Mouse (Mus musculus) hindbrain, embryonic 12.5 days (tissue): ENCODE results near the gene Exoc3l2. TPM values are rescaled to one million over a fixed set of nuclear protein-coding genes. Genes with fewer than 3 reads are reported as not detected.

Source experiments
- ATAC-seq: fragments of 200-750 bp; cut with Nextera tagmentation; 2 replicates; pipeline ENCODE4 v1.8.0; 2017; ENCODE audit warnings: moderate TSS enrichment; ENCODE audit not compliant: low FRiP score
- H3K27ac ChIP-seq: fragments of 300-500 bp; sonication (generic); 2 replicates; pipeline ENCODE4 v1.5.1; 2016; ENCODE audit warnings: mild to moderate bottlenecking
- H3K27me3 ChIP-seq: fragments of 300-500 bp; sonication (generic); 2 replicates; pipeline ENCODE4 v1.6.1; 2016; ENCODE audit warnings: mild to moderate bottlenecking
- H3K36me3 ChIP-seq: fragments of 300-500 bp; sonication (generic); 2 replicates; pipeline ENCODE4 v1.6.1; 2016; ENCODE audit warnings: mild to moderate bottlenecking
- H3K4me1 ChIP-seq: fragments of 300-500 bp; sonication (generic); 2 replicates; pipeline ENCODE4 v1.6.1; 2016
- H3K4me2 ChIP-seq: fragments of 300-500 bp; sonication (generic); replicated peaks from 2 replicates; pipeline ENCODE4 v1.6.1; 2016; ENCODE audit warnings: mild to moderate bottlenecking
- H3K4me3 ChIP-seq: fragments of 300-500 bp; sonication (generic); 2 replicates; pipeline ENCODE4 v1.5.1; 2016; ENCODE audit warnings: mild to moderate bottlenecking
- H3K9ac ChIP-seq: fragments of 300-500 bp; sonication (generic); 2 replicates; pipeline ENCODE4 v1.6.1; 2016; ENCODE audit warnings: mild to moderate bottlenecking, moderate library complexity
- H3K9me3 ChIP-seq: fragments of 300-500 bp; sonication (generic); replicated peaks from 2 replicates; pipeline ENCODE4 v1.6.1; 2016; ENCODE audit warnings: mild to moderate bottlenecking
- WGBS: fragments of 180-500 bp; shearing (Covaris S2); methylation state at CpG from one replicate; pipeline ENCODE4 v1.1.7; 2016; 5-methylcytosine and 5-hydroxymethylcytosine counted together
- polyA plus RNA-seq: library from polyadenylated mRNA; unstranded; fragments of >200 nt; fragmentation: Nextera tagmentation; extraction: Ambion mirVana; gene quantifications from 2 replicates; pipeline ENCODE4 v1.2.1, GENCODE M21; 2016

The Exoc3l2 gene
- polyA plus RNA-seq, 1 experiment from 2014 or later: 1.0 TPM

- H3K4me2 ChIP-seq: no peak overlapping the region
- no peaks in the 10 kb centered on the region for H3K36me3 ChIP-seq
- no peak overlapping the region for H3K27ac ChIP-seq
- no peak for ATAC-seq
- no peaks in the 10 kb centered on the region for H3K9me3 ChIP-seq
- peaks cover 20% of the 10 kb centered on the region for H3K27me3 ChIP-seq
- no peak overlapping the region for H3K4me3 ChIP-seq
- WGBS: 81% methylated on average over 6 of the region's 6 CpGs
- no peak overlapping the region for H3K9ac ChIP-seq
- peaks cover 16% of the 10 kb centered on the region for H3K4me1 ChIP-seq
Measured at GRCm38 (mm10) chr7:19512353-19512752, 49.2 kb downstream of the Exoc3l2 start.

- Histone ChIP-seq H3K27ac (no peak within 1 kb of the TSS), H3K36me3 (no peaks in the 10 kb centered on the region), H3K4me1 (peaks cover 15% of the 10 kb centered on the region), H3K9ac (peak within 1 kb of the TSS; percentile 65), H3K4me2 (peak within 1 kb of the TSS; percentile 59), H3K9me3 (no peaks in the 10 kb centered on the region), H3K4me3 (peak within 1 kb of the TSS; percentile 19), H3K27me3 (peaks cover 75% of the 10 kb centered on the region)
- 5% methylated on average over 22 of the region's 29 CpGs for WGBS
- ATAC-seq: no peak
Measured at GRCm38 (mm10) chr7:19517652-19518365, 54.7 kb downstream of the Exoc3l2 start, which contains the start of gene Nkpd1. Gene Nkpd1 (plus strand): TSS chr7:19517838.

- Histone ChIP-seq H3K4me1 (peaks cover 34% of the 10 kb centered on the region), H3K4me3 (peak overlapping the region; percentile 28), H3K27me3 (peaks cover 97% of the 10 kb centered on the region), H3K27ac (no peak overlapping the region), H3K36me3 (no peaks in the 10 kb centered on the region), H3K4me2 (peak overlapping the region; percentile 47), H3K9me3 (no peaks in the 10 kb centered on the region), H3K9ac (peak overlapping the region; percentile 50)
- WGBS: 6% methylated on average over 23 of the region's 23 CpGs
- no peak for ATAC-seq
Measured at GRCm38 (mm10) chr7:19520032-19520431, 56.9 kb downstream of the Exoc3l2 start.

- 13% methylated on average over 72 of the region's 72 CpGs for WGBS
- H3K4me2 ChIP-seq: peak overlapping the region; percentile 84
- no peaks in the 10 kb centered on the region for H3K9me3 ChIP-seq
- H3K4me1 ChIP-seq: peaks cover 30% of the 10 kb centered on the region
- no peak for ATAC-seq
- peak overlapping the region; percentile 37 for H3K4me3 ChIP-seq
- H3K9ac ChIP-seq: 0 out of 2 replicates have a peak overlapping the region, but pooled peaks have one; percentile 23
- no peak overlapping the region for H3K27ac ChIP-seq
- H3K36me3 ChIP-seq: 0 out of 2 replicates have a peak, but pooled peaks cover 1% of the 10 kb centered on the region
- H3K27me3 ChIP-seq: peaks cover 83% of the 10 kb centered on the region
Measured at GRCm38 (mm10) chr7:19523017-19523756, 60.1 kb downstream of the Exoc3l2 start.

GRCm38 (mm10) chr7:19523757-19524419 lies 60.8 kb downstream of the Exoc3l2 start:
- Histone ChIP-seq H3K9me3 (no peaks in the 10 kb centered on the region), H3K27ac (no peak overlapping the region), H3K36me3 (0 out of 2 replicates have a peak, but pooled peaks cover 3% of the 10 kb centered on the region), H3K4me2 (peak overlapping the region; percentile 84), H3K4me1 (peaks cover 30% of the 10 kb centered on the region), H3K27me3 (peaks cover 76% of the 10 kb centered on the region), H3K9ac (peak overlapping the region; percentile 49), H3K4me3 (peak overlapping the region; percentile 37)
- 2% methylated on average over 64 of the region's 64 CpGs for WGBS
- ATAC-seq: peak; percentile 63

GRCm38 (mm10) chr7:19524420-19525104 lies 61.4 kb downstream of the Exoc3l2 start:
- 14% methylated on average over 24 of the region's 24 CpGs for WGBS
- Histone ChIP-seq H3K4me3 (peak overlapping the region; percentile 37), H3K27ac (no peak overlapping the region), H3K9me3 (no peaks in the 10 kb centered on the region), H3K9ac (peak overlapping the region; percentile 49), H3K4me1 (peaks cover 29% of the 10 kb centered on the region), H3K36me3 (peaks cover 9% of the 10 kb centered on the region; the same call in 1 of the 2 replicates), H3K27me3 (peaks cover 69% of the 10 kb centered on the region), H3K4me2 (peak overlapping the region; percentile 84)
- ATAC-seq: peak; percentile 42

GRCm38 (mm10) chr7:19525105-19525481 lies 62.0 kb downstream of the Exoc3l2 start:
- no peak overlapping the region for H3K4me2 ChIP-seq
- H3K4me1 ChIP-seq: peaks cover 23% of the 10 kb centered on the region

GRCm38 (mm10) chr7:19531077-19531476 lies 67.9 kb downstream of the Exoc3l2 start:
- H3K27ac ChIP-seq: no peak overlapping the region
- peaks cover 64% of the 10 kb centered on the region for H3K36me3 ChIP-seq
- ATAC-seq: no peak
- no peak overlapping the region for H3K9ac ChIP-seq
- no peaks in the 10 kb centered on the region for H3K9me3 ChIP-seq
- 78% methylated on average over 10 of the region's 10 CpGs for WGBS
- H3K4me2 ChIP-seq: no peak overlapping the region
- H3K4me1 ChIP-seq: no peaks in the 10 kb centered on the region
- H3K4me3 ChIP-seq: no peak overlapping the region
- H3K27me3 ChIP-seq: peaks cover 4% of the 10 kb centered on the region

More at GRCm38 (mm10) chr7:19525105-19525481, 62.0 kb downstream of the Exoc3l2 start:
- Histone ChIP-seq H3K27ac (no peak overlapping the region), H3K27me3 (peaks cover 64% of the 10 kb centered on the region), H3K9me3 (no peaks in the 10 kb centered on the region), H3K9ac (no peak overlapping the region), H3K4me3 (no peak overlapping the region), H3K36me3 (peaks cover 14% of the 10 kb centered on the region)
- WGBS: 77% methylated on average over 2 of the region's 2 CpGs
- no peak for ATAC-seq

- Histone ChIP-seq H3K27ac (no peak overlapping the region), H3K4me2 (no peak overlapping the region), H3K36me3 (peaks cover 67% of the 10 kb centered on the region), H3K9me3 (no peaks in the 10 kb centered on the region), H3K9ac (no peak overlapping the region), H3K4me1 (no peaks in the 10 kb centered on the region), H3K27me3 (no peaks in the 10 kb centered on the region), H3K4me3 (no peak overlapping the region)
- 92% methylated on average over 14 of the region's 14 CpGs for WGBS
- ATAC-seq: no peak; the same call in 1 of the 2 replicates
Measured at GRCm38 (mm10) chr7:19532240-19532639, 69.1 kb downstream of the Exoc3l2 start.

GRCm38 (mm10) chr7:19534676-19535075 lies 71.5 kb downstream of the Exoc3l2 start:
- Histone ChIP-seq H3K36me3 (peaks cover 58% of the 10 kb centered on the region), H3K4me3 (no peak overlapping the region), H3K4me1 (no peaks in the 10 kb centered on the region), H3K9me3 (no peaks in the 10 kb centered on the region), H3K4me2 (no peak overlapping the region), H3K27ac (no peak overlapping the region), H3K9ac (no peak overlapping the region), H3K27me3 (no peaks in the 10 kb centered on the region)
- 92% methylated on average over 10 of the region's 10 CpGs for WGBS
- no peak for ATAC-seq

- Histone ChIP-seq H3K27me3 (no peaks in the 10 kb centered on the region), H3K27ac (no peak overlapping the region), H3K9me3 (no peaks in the 10 kb centered on the region), H3K4me1 (peaks cover 35% of the 10 kb centered on the region), H3K9ac (no peak overlapping the region), H3K36me3 (0 out of 2 replicates have a peak, but pooled peaks cover 4% of the 10 kb centered on the region), H3K4me2 (no peak overlapping the region), H3K4me3 (no peak overlapping the region)
- no peak for ATAC-seq
- WGBS: 91% methylated on average over 2 of the region's 2 CpGs
Measured at GRCm38 (mm10) chr7:19540771-19541566, 77.8 kb downstream of the Exoc3l2 start.
